Mouse (Mus musculus) layer of hippocampus, adult 8-10 months (tissue): ENCODE data around the gene Zfp36l1. TPM values are rescaled to one million over a fixed set of nuclear protein-coding genes. Genes with fewer than 3 reads are reported as not detected.

ENCODE experiments used
- DNase-seq, 2 experiments: peaks; one replicate each; pipeline ENCODE4 v3.0.0; 2022; ENCODE audit warnings: low spot score in 2 of 2
- total RNA-seq, 4 experiments: library from RNA; stranded (reverse); gene quantifications; 2 replicates each; pipeline ENCODE4 v1.2.4; 2022

Zfp36l1 gene
- total RNA-seq, 4 experiments from 2014 or later = 35.0 to 47.6 (median 42.9) TPM

- no peak for DNase-seq
Measured at GRCm38 (mm10) chr12:80070534-80071287, 42.1 kb downstream of the Zfp36l1 start.

- DNase-seq = no peak
Measured at GRCm38 (mm10) chr12:80069040-80069439, 43.8 kb downstream of the Zfp36l1 start.

GRCm38 (mm10) chr12:80068016-80068415 lies 44.8 kb downstream of the Zfp36l1 start:
- DNase-seq = no peak

GRCm38 (mm10) chr12:80065049-80065448 lies 47.8 kb downstream of the Zfp36l1 start:
- DNase-seq = no peak

GRCm38 (mm10) chr12:80064306-80064705 lies 48.5 kb downstream of the Zfp36l1 start:
- no peak for DNase-seq

GRCm38 (mm10) chr12:80063402-80064150 lies 49.2 kb downstream of the Zfp36l1 start:
- no peak for DNase-seq

GRCm38 (mm10) chr12:80062410-80063401 lies 50.1 kb downstream of the Zfp36l1 start:
- peak; percentile 58 to 72 for DNase-seq

GRCm38 (mm10) chr12:80061810-80062209 lies 51.0 kb downstream of the Zfp36l1 start:
- DNase-seq = no peak

GRCm38 (mm10) chr12:80060809-80061208 lies 52.0 kb downstream of the Zfp36l1 start:
- no peak for DNase-seq

GRCm38 (mm10) chr12:80060338-80060737 lies 52.5 kb downstream of the Zfp36l1 start:
- DNase-seq = no peak

GRCm38 (mm10) chr12:80059773-80060328 lies 53.0 kb downstream of the Zfp36l1 start:
- no peak for DNase-seq

Other genes starting within 250 kb of the Zfp36l1 start
- 100 to 1,000 TPM in 1 of 4 experiments, 10 to 100 TPM in 3; 79.9 to 104 (median 90.3) TPM for gene Actn1, start 147.4 kb upstream of the Zfp36l1 start, total RNA-seq